Mouse (Mus musculus): ENCODE measurements at regions not wholly inside any gene's neighbourhood (a gene's known extent, or its start where the extent isn't known, plus 50 kb on each side); places are given as distances from the start of the nearest gene placed in this dataset.

GRCm38 (mm10) chr15:33935013-33935664 lies 422.5 kb downstream of the 9430069I07Rik start:
- no peak for ATAC-seq (ENCODE audit: low read depth)
- H3K4me2 ChIP-seq (ENCODE audit: low read depth, low read length): no peak overlapping the region
- H3K36me3 ChIP-seq (ENCODE audit: control insufficient read depth, insufficient read depth, low read length): no peaks in the 10 kb centered on the region
- no peaks in the 10 kb centered on the region for H3K4me1 ChIP-seq (replicated peaks; ENCODE audit: control insufficient read depth, insufficient read depth, low read length)
- no peaks in the 10 kb centered on the region for H3K9me3 ChIP-seq (ENCODE audit: control insufficient read depth, low read length)
- H3K9ac ChIP-seq (ENCODE audit: low read length): no peak overlapping the region
- WGBS: 58% methylated on average over 4 of the region's 4 CpGs
- no peaks in the 10 kb centered on the region for H3K27me3 ChIP-seq (ENCODE audit: control insufficient read depth, insufficient read depth, low read depth, low read length)
- H3K4me3 ChIP-seq (ENCODE audit: low read length): no peak overlapping the region
- no peak overlapping the region for H3K27ac ChIP-seq (ENCODE audit: low read length)

GRCm38 (mm10) chr15:33926446-33926845 lies 431.2 kb downstream of the 9430069I07Rik start:
- no peaks in the 10 kb centered on the region for H3K27me3 ChIP-seq (ENCODE audit: control insufficient read depth, insufficient read depth, low read depth, low read length)
- H3K4me3 ChIP-seq (ENCODE audit: low read length): no peak overlapping the region
- H3K4me1 ChIP-seq (replicated peaks; ENCODE audit: control insufficient read depth, insufficient read depth, low read length): no peaks in the 10 kb centered on the region
- WGBS: 58% methylated on average over 2 of the region's 2 CpGs
- H3K9me3 ChIP-seq (ENCODE audit: control insufficient read depth, low read length): no peaks in the 10 kb centered on the region
- ATAC-seq (ENCODE audit: low read depth): no peak
- H3K4me2 ChIP-seq (ENCODE audit: low read depth, low read length): no peak overlapping the region
- H3K9ac ChIP-seq (ENCODE audit: low read length): no peak overlapping the region
- no peaks in the 10 kb centered on the region for H3K36me3 ChIP-seq (ENCODE audit: control insufficient read depth, insufficient read depth, low read length)
- H3K27ac ChIP-seq (ENCODE audit: low read length): no peak overlapping the region

GRCm38 (mm10) chr15:33924094-33924890 lies 433.4 kb downstream of the 9430069I07Rik start:
- 69% methylated on average over 5 of the region's 5 CpGs for WGBS
- Histone ChIP-seq H3K4me3 (ENCODE audit: low read length) (no peak overlapping the region), H3K4me2 (ENCODE audit: low read depth, low read length) (no peak overlapping the region), H3K27me3 (ENCODE audit: control insufficient read depth, insufficient read depth, low read depth, low read length) (no peaks in the 10 kb centered on the region), H3K27ac (ENCODE audit: low read length) (no peak overlapping the region), H3K4me1 (replicated peaks; ENCODE audit: control insufficient read depth, insufficient read depth, low read length) (no peaks in the 10 kb centered on the region), H3K9ac (ENCODE audit: low read length) (no peak overlapping the region), H3K36me3 (ENCODE audit: control insufficient read depth, insufficient read depth, low read length) (no peaks in the 10 kb centered on the region), H3K9me3 (ENCODE audit: control insufficient read depth, low read length) (no peaks in the 10 kb centered on the region)
- ATAC-seq (ENCODE audit: low read depth): no peak

- H3K9me3 ChIP-seq (ENCODE audit: control insufficient read depth, low read length): no peaks in the 10 kb centered on the region
- H3K36me3 ChIP-seq (ENCODE audit: control insufficient read depth, insufficient read depth, low read length): no peaks in the 10 kb centered on the region
- H3K4me2 ChIP-seq (ENCODE audit: low read depth, low read length): no peak overlapping the region
- no peak for ATAC-seq (ENCODE audit: low read depth)
- no peaks in the 10 kb centered on the region for H3K4me1 ChIP-seq (replicated peaks; ENCODE audit: control insufficient read depth, insufficient read depth, low read length)
- H3K9ac ChIP-seq (ENCODE audit: low read length): no peak overlapping the region
- no peak overlapping the region for H3K4me3 ChIP-seq (ENCODE audit: low read length)
- 54% methylated on average over 1 of the region's 1 CpGs for WGBS
- no peak overlapping the region for H3K27ac ChIP-seq (ENCODE audit: low read length)
- H3K27me3 ChIP-seq (ENCODE audit: control insufficient read depth, insufficient read depth, low read depth, low read length): no peaks in the 10 kb centered on the region
Measured at GRCm38 (mm10) chr15:33914891-33915290, 442.8 kb downstream of the 9430069I07Rik start.

GRCm38 (mm10) chr15:33906727-33907479 lies 450.8 kb downstream of the 9430069I07Rik start:
- no peak overlapping the region for H3K9ac ChIP-seq (ENCODE audit: low read length)
- no peak overlapping the region for H3K4me2 ChIP-seq (ENCODE audit: low read depth, low read length)
- no peaks in the 10 kb centered on the region for H3K27me3 ChIP-seq (ENCODE audit: control insufficient read depth, insufficient read depth, low read depth, low read length)
- no peaks in the 10 kb centered on the region for H3K9me3 ChIP-seq (ENCODE audit: control insufficient read depth, low read length)
- H3K27ac ChIP-seq (ENCODE audit: low read length): no peak overlapping the region
- no peak overlapping the region for H3K4me3 ChIP-seq (ENCODE audit: low read length)
- no peak for ATAC-seq (ENCODE audit: low read depth)
- H3K4me1 ChIP-seq (replicated peaks; ENCODE audit: control insufficient read depth, insufficient read depth, low read length): no peaks in the 10 kb centered on the region
- no peaks in the 10 kb centered on the region for H3K36me3 ChIP-seq (ENCODE audit: control insufficient read depth, insufficient read depth, low read length)
- WGBS: 66% methylated on average over 5 of the region's 5 CpGs

GRCm38 (mm10) chr15:33896076-33896475 lies 461.6 kb downstream of the 9430069I07Rik start:
- H3K4me1 ChIP-seq (replicated peaks; ENCODE audit: control insufficient read depth, insufficient read depth, low read length): no peaks in the 10 kb centered on the region
- no peak overlapping the region for H3K27ac ChIP-seq (ENCODE audit: low read length)
- no peaks in the 10 kb centered on the region for H3K27me3 ChIP-seq (ENCODE audit: control insufficient read depth, insufficient read depth, low read depth, low read length)
- no peak overlapping the region for H3K4me2 ChIP-seq (ENCODE audit: low read depth, low read length)
- H3K36me3 ChIP-seq (ENCODE audit: control insufficient read depth, insufficient read depth, low read length): no peaks in the 10 kb centered on the region
- WGBS: 78% methylated on average over 2 of the region's 2 CpGs
- no peak overlapping the region for H3K9ac ChIP-seq (ENCODE audit: low read length)
- no peaks in the 10 kb centered on the region for H3K9me3 ChIP-seq (ENCODE audit: control insufficient read depth, low read length)
- H3K4me3 ChIP-seq (ENCODE audit: low read length): no peak overlapping the region
- no peak for ATAC-seq (ENCODE audit: low read depth)

- ATAC-seq (ENCODE audit: low read depth): no peak
- no peak overlapping the region for H3K9ac ChIP-seq (ENCODE audit: low read length)
- 88% methylated on average over 4 of the region's 4 CpGs for WGBS
Measured at GRCm38 (mm10) chr15:33890606-33891005, 467.1 kb downstream of the 9430069I07Rik start.

GRCm38 (mm10) chr15:33888865-33889368 lies 468.8 kb downstream of the 9430069I07Rik start:
- H3K9ac ChIP-seq (ENCODE audit: low read length): no peak overlapping the region
- WGBS: 69% methylated on average over 1 of the region's 1 CpGs
- no peaks in the 10 kb centered on the region for H3K36me3 ChIP-seq (ENCODE audit: control insufficient read depth, insufficient read depth, low read length)
- H3K27me3 ChIP-seq (ENCODE audit: control insufficient read depth, insufficient read depth, low read depth, low read length): no peaks in the 10 kb centered on the region
- H3K9me3 ChIP-seq (ENCODE audit: control insufficient read depth, low read length): no peaks in the 10 kb centered on the region; the same call in 1 of the 2 replicates
- H3K4me2 ChIP-seq (ENCODE audit: low read depth, low read length): no peak overlapping the region
- no peaks in the 10 kb centered on the region for H3K4me1 ChIP-seq (replicated peaks; ENCODE audit: control insufficient read depth, insufficient read depth, low read length)
- no peak overlapping the region for H3K4me3 ChIP-seq (ENCODE audit: low read length)
- H3K27ac ChIP-seq (ENCODE audit: low read length): no peak overlapping the region
- ATAC-seq (ENCODE audit: low read depth): no peak

More at GRCm38 (mm10) chr15:33890606-33891005, 467.1 kb downstream of the 9430069I07Rik start:
- Histone ChIP-seq H3K4me3 (ENCODE audit: low read length) (no peak overlapping the region), H3K27me3 (ENCODE audit: control insufficient read depth, insufficient read depth, low read depth, low read length) (no peaks in the 10 kb centered on the region), H3K36me3 (ENCODE audit: control insufficient read depth, insufficient read depth, low read length) (no peaks in the 10 kb centered on the region), H3K9me3 (ENCODE audit: control insufficient read depth, low read length) (no peaks in the 10 kb centered on the region; the same call in 1 of the 2 replicates), H3K27ac (ENCODE audit: low read length) (no peak overlapping the region), H3K4me2 (ENCODE audit: low read depth, low read length) (no peak overlapping the region), H3K4me1 (replicated peaks; ENCODE audit: control insufficient read depth, insufficient read depth, low read length) (no peaks in the 10 kb centered on the region)

- no peak overlapping the region for H3K9ac ChIP-seq (ENCODE audit: low read length)
- no peaks in the 10 kb centered on the region for H3K9me3 ChIP-seq (ENCODE audit: control insufficient read depth, low read length)
- H3K36me3 ChIP-seq (ENCODE audit: control insufficient read depth, insufficient read depth, low read length): no peaks in the 10 kb centered on the region
- peak; percentile 51; the same call in 1 of the 2 replicates for ATAC-seq (ENCODE audit: low read depth)
- no peak overlapping the region for H3K4me2 ChIP-seq (ENCODE audit: low read depth, low read length)
- no peak overlapping the region for H3K4me3 ChIP-seq (ENCODE audit: low read length)
- no peaks in the 10 kb centered on the region for H3K27me3 ChIP-seq (ENCODE audit: control insufficient read depth, insufficient read depth, low read depth, low read length)
- WGBS: 43% methylated on average over 3 of the region's 3 CpGs
- no peak overlapping the region for H3K27ac ChIP-seq (ENCODE audit: low read length)
- H3K4me1 ChIP-seq (replicated peaks; ENCODE audit: control insufficient read depth, insufficient read depth, low read length): no peaks in the 10 kb centered on the region
Measured at GRCm38 (mm10) chr15:33862224-33862752, 495.4 kb downstream of the 9430069I07Rik start.
